Mouse (Mus musculus) C2C12 (cell line): ENCODE results near the gene Plekhm1.

Experiments used
- CEBPB ChIP-seq: IDR thresholded peaks from one replicate; pipeline ENCODE4 v1.6.1; 2011; ENCODE audit warnings: low read depth, mild to moderate bottlenecking, control low read depth, moderate library complexity
- CTCF ChIP-seq: IDR thresholded peaks from one replicate; pipeline ENCODE4 v1.5.1; 2011; ENCODE audit not compliant: control insufficient read depth, insufficient read depth, insufficient read length
- MAX ChIP-seq: IDR thresholded peaks from one replicate; pipeline ENCODE4 v1.6.1; 2011; ENCODE audit warnings: mild to moderate bottlenecking, control low read depth
- MYOD1 ChIP-seq: IDR thresholded peaks from one replicate; pipeline ENCODE4 v1.6.1; 2011; ENCODE audit warnings: low read depth; ENCODE audit not compliant: control insufficient read depth, insufficient read length
- MYOG ChIP-seq: IDR thresholded peaks from one replicate; pipeline ENCODE4 v1.6.1; 2011; ENCODE audit not compliant: control insufficient read depth, insufficient read length; ENCODE audit errors: extremely low read depth
- USF1 ChIP-seq: IDR thresholded peaks from one replicate; pipeline ENCODE4 v1.6.1; 2011; ENCODE audit warnings: low read depth, mild to moderate bottlenecking, control low read depth, moderate library complexity

- TF ChIP-seq CTCF (no peak), MAX (no peak), USF1 (no peak), MYOG (no peak), MYOD1 (no peak), CEBPB (no peak)
Measured at GRCm38 (mm10) chr11:103365022-103365421, 47.5 kb downstream of the Plekhm1 start.
